Mouse (Mus musculus) forebrain, embryonic 13.5 days (tissue): Measurements from ENCODE around the gene Lss. TPM values are rescaled to one million over a fixed set of nuclear protein-coding genes. Genes with fewer than 3 reads are reported as not detected.

ENCODE experiments used
- ATAC-seq: fragments of 200-750 bp; cut with Nextera tagmentation; 2 replicates; pipeline ENCODE4 v1.8.0; 2017
- H3K27ac ChIP-seq: fragments of 300-500 bp; sonication (generic); 2 replicates; pipeline ENCODE4 v1.5.1; 2015; ENCODE audit warnings: inconsistent platforms, mild to moderate bottlenecking, moderate library complexity
- H3K27me3 ChIP-seq: fragments of 300-500 bp; sonication (generic); 2 replicates; pipeline ENCODE4 v1.6.1; 2015; ENCODE audit warnings: mild to moderate bottlenecking, inconsistent platforms
- H3K36me3 ChIP-seq: fragments of 300-500 bp; sonication (generic); 2 replicates; pipeline ENCODE4 v1.6.1; 2015; ENCODE audit warnings: mild to moderate bottlenecking, inconsistent platforms; ENCODE audit not compliant: poor library complexity, severe bottlenecking
- H3K4me1 ChIP-seq: fragments of 300-500 bp; sonication (generic); 2 replicates; pipeline ENCODE4 v1.6.1; 2015; ENCODE audit warnings: inconsistent platforms
- H3K4me2 ChIP-seq: fragments of 300-500 bp; sonication (generic); 2 replicates; pipeline ENCODE4 v1.6.1; 2015; ENCODE audit warnings: inconsistent platforms, mild to moderate bottlenecking, moderate library complexity
- H3K4me3 ChIP-seq: fragments of 300-500 bp; sonication (generic); 2 replicates; pipeline ENCODE4 v1.5.1; 2015; ENCODE audit warnings: mild to moderate bottlenecking, inconsistent platforms
- H3K9ac ChIP-seq: fragments of 300-500 bp; sonication (generic); 2 replicates; pipeline ENCODE4 v1.6.1; 2015; ENCODE audit warnings: mild to moderate bottlenecking, inconsistent platforms
- H3K9me3 ChIP-seq: fragments of 300-500 bp; sonication (generic); replicated peaks from 2 replicates; pipeline ENCODE4 v1.6.1; 2016; ENCODE audit warnings: inconsistent platforms
- WGBS: fragments of 180-500 bp; shearing (Covaris S2); methylation state at CpG from one replicate; pipeline ENCODE4 v1.1.7; 2015; 5-methylcytosine and 5-hydroxymethylcytosine counted together
- polyA plus RNA-seq: library from polyadenylated mRNA; unstranded; fragments of >200 nt; fragmentation: Nextera tagmentation; extraction: Ambion mirVana; gene quantifications from 2 replicates; pipeline ENCODE4 v1.2.1, GENCODE M21; 2015

Gene Lss
- polyA plus RNA-seq: 48.4 and 51.6 TPM in 2 replicates

DNA sequence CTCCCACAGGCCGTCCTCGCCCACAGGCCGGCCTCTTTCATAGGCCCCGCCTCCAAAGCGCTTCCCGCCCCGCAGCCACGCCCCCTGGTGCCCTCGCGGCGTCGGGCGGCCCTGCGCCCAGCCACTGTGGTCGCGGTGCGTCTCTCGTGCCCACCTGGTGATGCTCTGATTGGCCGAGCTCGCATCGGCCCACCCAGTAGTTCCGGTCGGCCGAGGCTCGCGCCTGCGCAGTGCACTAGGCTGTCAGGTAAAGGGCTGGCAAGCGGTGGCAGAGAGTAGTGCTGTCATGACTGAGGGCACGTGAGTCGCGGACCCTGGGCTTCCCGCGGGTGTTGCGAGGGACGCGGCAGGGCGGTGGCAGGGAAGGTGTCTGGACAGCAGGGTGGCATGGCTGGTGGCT lies at the start of gene Lss:
Lss (plus strand) TSS at position 214 of the 400 bp plus-strand sequence.
- 1% methylated on average over 37 of the region's 37 CpGs for WGBS
- H3K4me3 ChIP-seq: peak within 1 kb of the TSS; percentile 68
- no peaks in the 10 kb centered on the region for H3K9me3 ChIP-seq
- peak; percentile 99 for ATAC-seq
- H3K36me3 ChIP-seq: peaks cover 32% of the 10 kb centered on the region
- H3K27ac ChIP-seq: peak within 1 kb of the TSS; percentile 61
- peak within 1 kb of the TSS; percentile 82 for H3K4me2 ChIP-seq
- H3K4me1 ChIP-seq: peaks cover 26% of the 10 kb centered on the region
- H3K27me3 ChIP-seq: no peaks in the 10 kb centered on the region
- peak within 1 kb of the TSS; percentile 82 for H3K9ac ChIP-seq

DNA sequence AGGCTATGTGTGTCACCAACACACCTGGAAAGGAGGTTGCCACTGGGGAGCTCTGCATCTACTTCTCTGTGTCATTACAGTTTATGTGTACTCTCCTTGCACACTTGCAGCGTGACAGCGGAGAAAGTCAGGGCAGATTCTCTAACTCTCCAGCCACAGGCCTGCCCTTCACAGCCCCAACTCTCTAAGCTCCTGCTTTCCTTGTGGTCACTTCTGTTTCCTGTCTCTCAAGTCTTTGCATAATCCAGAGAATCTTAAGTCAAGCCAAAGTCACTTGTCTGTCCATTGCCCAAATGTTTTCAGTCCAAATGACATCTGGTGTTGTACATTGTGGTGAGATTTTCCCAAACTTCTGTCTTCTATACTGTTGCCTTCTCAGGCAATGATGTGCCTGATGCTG lies 45.1 kb upstream of the Lss start:
- Histone ChIP-seq H3K4me3 (no peak overlapping the region), H3K9ac (no peak overlapping the region), H3K9me3 (no peaks in the 10 kb centered on the region), H3K4me2 (no peak overlapping the region), H3K27ac (no peak overlapping the region), H3K4me1 (no peaks in the 10 kb centered on the region), H3K27me3 (no peaks in the 10 kb centered on the region), H3K36me3 (peaks cover 97% of the 10 kb centered on the region)
- 96% methylated on average over 2 of the region's 2 CpGs for WGBS
- no peak for ATAC-seq

DNA sequence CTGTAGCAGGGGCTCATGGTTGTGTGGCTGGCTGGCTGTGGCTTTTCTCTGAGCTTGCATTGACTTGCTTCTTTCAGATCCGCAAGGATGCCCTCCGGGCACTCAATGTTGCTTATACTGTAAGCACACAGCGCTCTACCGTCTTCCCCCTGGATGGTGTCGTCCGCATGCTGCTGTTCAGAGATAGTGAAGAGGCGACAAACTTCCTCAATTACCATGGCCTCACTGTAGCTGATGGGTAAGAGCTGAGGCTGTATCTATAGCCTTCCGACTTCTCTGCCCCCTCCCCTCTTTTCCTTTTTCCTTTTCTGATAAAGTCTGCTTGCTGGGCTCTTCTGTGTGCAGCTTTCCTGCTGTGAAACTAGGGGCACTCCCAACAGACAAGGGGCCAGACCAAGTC lies 43.1 kb upstream of the Lss start:
- H3K4me1 ChIP-seq: no peaks in the 10 kb centered on the region
- H3K4me3 ChIP-seq: no peak overlapping the region
- H3K9me3 ChIP-seq: no peaks in the 10 kb centered on the region
- H3K36me3 ChIP-seq: peaks cover 95% of the 10 kb centered on the region
- no peak overlapping the region for H3K9ac ChIP-seq
- no peaks in the 10 kb centered on the region for H3K27me3 ChIP-seq
- H3K27ac ChIP-seq: no peak overlapping the region
- WGBS: 95% methylated on average over 8 of the region's 8 CpGs
- ATAC-seq: no peak
- H3K4me2 ChIP-seq: no peak overlapping the region

DNA sequence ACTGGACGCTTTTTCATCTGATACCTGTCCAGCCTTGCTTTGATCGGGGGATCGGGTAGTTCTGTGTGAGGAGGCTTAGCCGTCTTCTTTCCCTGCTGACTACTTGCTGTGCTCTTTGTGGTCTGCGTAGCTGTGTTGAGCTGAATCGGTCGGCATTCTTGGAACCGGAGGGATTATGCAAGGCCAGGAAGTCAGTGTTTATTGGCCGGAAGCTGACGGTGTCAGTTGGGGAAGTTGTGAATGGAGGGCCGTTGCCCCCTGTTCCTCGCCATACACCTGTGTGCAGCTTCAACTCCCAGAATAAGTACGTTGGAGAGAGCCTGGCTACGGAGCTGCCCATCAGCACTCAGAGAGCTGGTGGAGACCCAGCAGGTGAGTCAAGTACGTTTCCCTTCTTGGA lies 42.2 kb upstream of the Lss start:
- Histone ChIP-seq H3K4me1 (no peaks in the 10 kb centered on the region), H3K9me3 (no peaks in the 10 kb centered on the region), H3K4me2 (no peak overlapping the region), H3K27ac (no peak overlapping the region), H3K4me3 (no peak overlapping the region), H3K9ac (no peak overlapping the region), H3K36me3 (peaks cover 95% of the 10 kb centered on the region), H3K27me3 (no peaks in the 10 kb centered on the region)
- no peak for ATAC-seq
- WGBS: 93% methylated on average over 15 of the region's 15 CpGs

- Histone ChIP-seq H3K4me2 (no peak overlapping the region), H3K4me3 (no peak overlapping the region), H3K9me3 (no peaks in the 10 kb centered on the region), H3K27me3 (no peaks in the 10 kb centered on the region), H3K9ac (no peak overlapping the region), H3K4me1 (no peaks in the 10 kb centered on the region), H3K27ac (no peak overlapping the region), H3K36me3 (peaks cover 89% of the 10 kb centered on the region)
- ATAC-seq: no peak
- WGBS: 72% methylated on average over 1 of the region's 1 CpGs
Observed at GRCm38 (mm10) chr10:76493527-76493926, 37.9 kb upstream of the Lss start.

- no peaks in the 10 kb centered on the region for H3K9me3 ChIP-seq
- H3K4me1 ChIP-seq: no peaks in the 10 kb centered on the region
- no peak overlapping the region for H3K4me2 ChIP-seq
- H3K9ac ChIP-seq: no peak overlapping the region
- H3K4me3 ChIP-seq: no peak overlapping the region
- no peak for ATAC-seq
- H3K36me3 ChIP-seq: peaks cover 89% of the 10 kb centered on the region
- no peak overlapping the region for H3K27ac ChIP-seq
- no peaks in the 10 kb centered on the region for H3K27me3 ChIP-seq
- WGBS: 95% methylated on average over 6 of the region's 6 CpGs
Observed at GRCm38 (mm10) chr10:76495501-76495900, 35.9 kb upstream of the Lss start.

- H3K27ac ChIP-seq: no peak overlapping the region
- H3K4me2 ChIP-seq: no peak overlapping the region
- no peaks in the 10 kb centered on the region for H3K27me3 ChIP-seq
- peaks cover 87% of the 10 kb centered on the region for H3K36me3 ChIP-seq
- WGBS: 95% methylated on average over 7 of the region's 7 CpGs
- no peak overlapping the region for H3K9ac ChIP-seq
- H3K9me3 ChIP-seq: no peaks in the 10 kb centered on the region
- H3K4me1 ChIP-seq: no peaks in the 10 kb centered on the region
- no peak for ATAC-seq
- no peak overlapping the region for H3K4me3 ChIP-seq
Observed at GRCm38 (mm10) chr10:76496366-76496765, 35.0 kb upstream of the Lss start.

- Histone ChIP-seq H3K27ac (no peak overlapping the region), H3K27me3 (no peaks in the 10 kb centered on the region), H3K4me2 (no peak overlapping the region), H3K36me3 (peaks cover 91% of the 10 kb centered on the region), H3K9me3 (no peaks in the 10 kb centered on the region), H3K4me1 (no peaks in the 10 kb centered on the region), H3K9ac (no peak overlapping the region), H3K4me3 (no peak overlapping the region)
- ATAC-seq: no peak
- WGBS: 94% methylated on average over 4 of the region's 4 CpGs
Observed at GRCm38 (mm10) chr10:76497522-76497921, 33.9 kb upstream of the Lss start.

DNA sequence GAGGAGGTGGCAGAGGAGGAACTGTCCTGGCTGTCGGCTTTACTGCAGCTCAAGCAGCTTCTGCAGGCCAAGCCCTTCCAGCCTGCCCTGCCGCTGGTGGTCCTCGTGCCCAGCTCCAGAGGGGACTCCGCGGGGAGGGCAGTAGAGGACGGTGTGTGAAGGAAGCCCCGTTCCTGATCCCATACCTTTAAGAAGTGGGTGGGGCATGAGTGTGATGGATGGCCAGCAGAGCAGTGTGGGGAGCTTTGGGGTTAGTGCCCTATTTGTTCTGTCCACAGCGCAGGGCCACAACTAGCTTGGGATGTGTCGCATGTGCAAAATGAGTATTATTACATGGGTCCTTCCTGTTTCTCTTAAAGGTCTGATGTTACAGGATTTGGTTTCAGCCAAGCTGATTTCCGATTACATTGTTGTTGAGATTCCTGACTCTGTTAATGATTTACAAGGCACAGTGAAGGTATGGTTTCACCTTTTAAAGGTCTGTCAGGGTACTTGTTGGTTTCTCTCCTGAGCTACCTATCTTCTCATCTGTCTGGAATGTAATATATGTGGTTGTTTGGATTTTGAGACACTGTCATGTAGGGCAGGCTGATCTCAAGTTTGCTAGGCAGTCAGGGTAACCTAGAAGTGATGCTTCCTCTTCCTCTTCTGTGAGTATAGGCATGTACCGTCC lies 27.0 kb upstream of the Lss start:
- Histone ChIP-seq H3K4me2 (no peak overlapping the region), H3K4me1 (no peaks in the 10 kb centered on the region), H3K27me3 (no peaks in the 10 kb centered on the region), H3K36me3 (peaks cover 95% of the 10 kb centered on the region), H3K9ac (no peak overlapping the region), H3K27ac (no peak overlapping the region), H3K4me3 (no peak overlapping the region), H3K9me3 (no peaks in the 10 kb centered on the region)
- WGBS: 90% methylated on average over 11 of the region's 11 CpGs
- no peak for ATAC-seq

- Histone ChIP-seq H3K4me2 (no peak overlapping the region), H3K9ac (no peak overlapping the region), H3K4me3 (no peak overlapping the region), H3K4me1 (no peaks in the 10 kb centered on the region), H3K36me3 (peaks cover 97% of the 10 kb centered on the region), H3K27me3 (no peaks in the 10 kb centered on the region), H3K27ac (no peak overlapping the region), H3K9me3 (no peaks in the 10 kb centered on the region)
- WGBS: 95% methylated on average over 7 of the region's 7 CpGs
- no peak for ATAC-seq
Observed at GRCm38 (mm10) chr10:76505865-76506264, 25.5 kb upstream of the Lss start.

- Histone ChIP-seq H3K9me3 (no peaks in the 10 kb centered on the region), H3K36me3 (peaks cover 92% of the 10 kb centered on the region), H3K27me3 (no peaks in the 10 kb centered on the region), H3K4me2 (no peak overlapping the region), H3K4me1 (no peaks in the 10 kb centered on the region), H3K4me3 (no peak overlapping the region), H3K27ac (no peak overlapping the region), H3K9ac (no peak overlapping the region)
- ATAC-seq: peak; percentile 67; the same call in 1 of the 2 replicates
- WGBS: 38% methylated on average over 5 of the region's 5 CpGs
Observed at GRCm38 (mm10) chr10:76512965-76513583, 18.3 kb upstream of the Lss start.

DNA sequence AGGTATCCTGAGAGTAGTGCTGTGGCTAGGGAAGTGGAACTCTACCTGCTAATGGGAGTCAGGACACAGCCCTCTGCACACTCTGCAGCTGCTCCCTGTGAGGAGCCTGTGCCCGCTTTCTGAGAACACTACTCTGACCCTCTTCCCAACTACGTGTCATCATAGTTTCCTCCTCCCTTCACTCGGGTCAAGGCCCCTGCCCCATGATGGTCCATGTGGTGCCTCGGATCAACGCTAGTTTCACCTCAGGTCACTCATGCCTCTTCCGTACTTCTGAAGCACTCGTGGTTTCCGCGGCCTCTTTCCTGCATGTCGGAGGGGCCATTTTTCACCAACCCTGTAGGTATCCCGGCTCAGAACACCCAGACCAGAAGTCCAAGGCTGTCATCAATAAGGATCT lies 466 bp upstream of the Lss start:
- 2% methylated on average over 11 of the region's 11 CpGs for WGBS
- no peak overlapping the region for H3K27ac ChIP-seq

More for the DNA sequence above, 466 bp upstream of the Lss start:
- H3K4me1 ChIP-seq: peaks cover 26% of the 10 kb centered on the region
- peak overlapping the region; percentile 82 for H3K4me2 ChIP-seq
- peaks cover 27% of the 10 kb centered on the region for H3K36me3 ChIP-seq
- no peaks in the 10 kb centered on the region for H3K9me3 ChIP-seq
- peak; percentile 62 for ATAC-seq
- peak overlapping the region; percentile 68 for H3K4me3 ChIP-seq
- peak overlapping the region; percentile 66 for H3K9ac ChIP-seq
- no peaks in the 10 kb centered on the region for H3K27me3 ChIP-seq
